Mouse (Mus musculus) E14TG2a.4 (cell line): Measurements from ENCODE around the gene Lemd1.

Experiments
- H3K27me3 ChIP-seq: 2 replicates; pipeline ENCODE4 v1.6.1; 2014; ENCODE audit warnings: low read length, control low read depth; ENCODE audit not compliant: insufficient read depth
- H3K36me3 ChIP-seq: 2 replicates; pipeline ENCODE4 v1.6.1; 2014; ENCODE audit warnings: low read length, control low read depth; ENCODE audit not compliant: insufficient read depth
- H3K4me1 ChIP-seq: replicated peaks from 2 replicates; pipeline ENCODE4 v1.6.1; 2014; ENCODE audit warnings: low read depth, low read length, control low read depth
- H3K4me3 ChIP-seq: replicated peaks from 2 replicates; pipeline ENCODE4 v1.5.1; 2014; ENCODE audit warnings: mild to moderate bottlenecking, low read length
- H3K9me3 ChIP-seq: 2 replicates; pipeline ENCODE4 v1.6.1; 2014; ENCODE audit warnings: low read length, control low read depth
- CTCF ChIP-seq: conservative IDR thresholded peaks from 2 replicates; pipeline ENCODE4 v1.5.1; 2014; ENCODE audit warnings: low read length
- NANOG ChIP-seq: IDR thresholded peaks from 2 replicates; pipeline ENCODE4 v1.6.1; 2014; ENCODE audit warnings: borderline replicate concordance, low read length, mixed read lengths
- POU5F1 ChIP-seq: IDR thresholded peaks from 2 replicates; pipeline ENCODE4 v1.6.1; 2014; ENCODE audit warnings: low read length, borderline replicate concordance

The Lemd1 gene

GRCm38 (mm10) chr1:132234757-132235273, 43.6 kb downstream of the Lemd1 start:
- peaks cover 67% of the 10 kb centered on the region for H3K4me1 ChIP-seq
- peaks cover 6% of the 10 kb centered on the region; the same call in 1 of the 2 replicates for H3K27me3 ChIP-seq
- H3K36me3 ChIP-seq: no peaks in the 10 kb centered on the region
- no peak overlapping the region for H3K4me3 ChIP-seq
- TF ChIP-seq CTCF (no peak), POU5F1 (no peak), NANOG (no peak)
- H3K9me3 ChIP-seq: no peaks in the 10 kb centered on the region

DNA sequence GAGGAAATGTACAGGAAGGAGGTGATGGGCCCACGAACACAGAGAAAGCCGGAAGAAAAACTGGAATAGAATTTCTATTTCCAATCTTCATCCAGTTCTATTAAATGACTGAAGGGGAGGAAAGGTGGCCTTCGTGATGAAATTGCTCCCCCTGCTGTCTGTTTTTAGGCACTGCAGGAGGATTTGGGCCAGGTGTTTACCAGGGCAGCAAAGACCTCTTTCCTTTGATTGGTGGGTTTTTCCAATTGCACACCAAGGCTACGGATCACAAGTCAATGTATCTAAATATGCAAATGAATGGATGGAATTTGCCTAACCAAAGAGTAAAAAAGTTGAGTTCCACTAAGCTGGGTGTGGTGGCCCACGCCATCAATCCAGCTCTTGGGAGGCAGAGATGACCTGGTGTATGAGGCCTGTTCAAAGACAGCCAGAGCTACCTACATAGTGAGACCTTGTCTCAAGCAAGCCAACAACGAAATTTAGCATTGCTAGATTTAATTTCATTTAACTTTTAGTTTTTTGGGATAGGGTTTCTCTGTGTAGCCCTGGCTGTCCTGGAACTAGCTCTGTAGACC, 46.4 kb downstream of the Lemd1 start:
- H3K9me3 ChIP-seq: no peaks in the 10 kb centered on the region
- H3K4me3 ChIP-seq: no peak overlapping the region
- peaks cover 6% of the 10 kb centered on the region for H3K27me3 ChIP-seq
- peaks cover 53% of the 10 kb centered on the region for H3K4me1 ChIP-seq
- no peaks in the 10 kb centered on the region for H3K36me3 ChIP-seq
- TF ChIP-seq CTCF: peak; percentile 95
- TF ChIP-seq POU5F1: no peak

DNA sequence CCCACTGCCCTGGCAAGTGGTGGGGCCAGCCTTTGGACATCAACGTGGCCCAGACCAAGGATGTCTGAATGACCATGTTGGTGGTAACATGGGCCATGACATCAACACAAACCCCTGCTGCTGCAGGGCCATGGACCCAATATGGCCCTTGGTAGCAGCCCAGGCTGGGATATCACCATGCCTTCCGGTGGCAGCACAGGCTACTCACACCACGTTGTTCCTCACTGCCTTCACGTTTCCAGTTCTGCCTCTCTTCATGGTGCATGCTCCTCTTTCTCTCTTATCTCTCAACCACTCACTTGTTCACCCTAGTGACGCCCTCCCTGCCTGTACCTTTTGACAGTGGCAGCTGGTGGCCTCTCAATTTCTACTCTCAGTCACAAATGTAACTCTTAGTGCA, 53.8 kb downstream of the Lemd1 start:
- Histone ChIP-seq H3K4me3 (no peak overlapping the region), H3K9me3 (no peaks in the 10 kb centered on the region), H3K4me1 (peaks cover 4% of the 10 kb centered on the region; the same call in 1 of the 2 replicates), H3K36me3 (no peaks in the 10 kb centered on the region), H3K27me3 (no peaks in the 10 kb centered on the region; the same call in 1 of the 2 replicates)
- no peak for TF ChIP-seq POU5F1

DNA sequence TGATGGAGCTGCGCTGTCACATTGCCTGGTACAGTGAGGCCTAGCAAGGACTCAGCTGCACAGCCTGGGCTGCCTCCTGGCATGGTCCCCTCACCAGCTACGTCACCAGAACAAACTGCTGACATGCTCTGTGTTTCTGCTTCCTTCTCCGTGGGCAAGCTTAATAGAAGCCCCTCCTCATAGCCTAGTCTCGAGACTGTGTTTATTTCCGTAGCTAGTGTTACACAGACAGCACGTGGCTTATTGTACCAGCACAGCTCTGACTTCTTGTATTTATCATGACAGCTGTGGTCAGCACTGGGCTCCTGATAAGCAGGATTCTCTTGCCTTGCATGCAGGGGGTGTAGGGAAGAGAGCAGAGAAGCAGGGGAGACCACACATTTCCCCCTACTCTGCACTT, 54.9 kb downstream of the Lemd1 start:
- H3K4me1 ChIP-seq: peaks cover 4% of the 10 kb centered on the region; the same call in 1 of the 2 replicates
- no peak for TF ChIP-seq CTCF
- no peak for TF ChIP-seq NANOG
- TF ChIP-seq POU5F1: no peak

GRCm38 (mm10) chr1:132246641-132247040, 55.4 kb downstream of the Lemd1 start:
- Histone ChIP-seq H3K9me3 (no peaks in the 10 kb centered on the region), H3K27me3 (no peaks in the 10 kb centered on the region; the same call in 1 of the 2 replicates), H3K4me3 (no peak overlapping the region), H3K4me1 (peaks cover under 1% of the 10 kb centered on the region; the same call in 1 of the 2 replicates), H3K36me3 (no peaks in the 10 kb centered on the region)
- TF ChIP-seq CTCF: 0 out of 2 replicates have a peak, but pooled peaks have one; percentile 2
- no peak for TF ChIP-seq NANOG
- no peak for TF ChIP-seq POU5F1

More for the DNA sequence above, 54.9 kb downstream of the Lemd1 start:
- H3K9me3 ChIP-seq: no peaks in the 10 kb centered on the region
- H3K27me3 ChIP-seq: no peaks in the 10 kb centered on the region; the same call in 1 of the 2 replicates
- H3K36me3 ChIP-seq: no peaks in the 10 kb centered on the region
- H3K4me3 ChIP-seq: no peak overlapping the region

DNA sequence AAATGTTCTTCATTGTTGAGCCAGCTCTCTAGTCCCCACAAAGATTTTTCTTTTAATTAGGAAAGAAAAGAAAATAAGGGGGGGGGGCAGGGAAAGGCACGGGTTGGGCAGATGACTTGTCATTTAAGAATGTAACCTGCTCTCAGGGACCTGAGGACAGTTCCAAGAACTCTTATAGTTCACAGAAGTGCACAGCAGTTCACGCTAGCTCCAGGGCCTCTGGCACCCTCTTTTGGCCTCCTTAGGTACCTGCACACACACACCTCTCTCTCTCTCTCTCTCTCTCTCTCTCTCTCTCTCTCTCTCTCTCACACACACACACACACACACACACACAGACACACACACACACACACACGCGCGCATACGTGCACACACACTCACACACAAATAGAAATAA, 63.2 kb downstream of the Lemd1 start:
- H3K27me3 ChIP-seq: no peaks in the 10 kb centered on the region
- no peaks in the 10 kb centered on the region for H3K36me3 ChIP-seq
- peaks cover 39% of the 10 kb centered on the region for H3K4me1 ChIP-seq
- no peaks in the 10 kb centered on the region for H3K9me3 ChIP-seq
- TF ChIP-seq CTCF (peak; percentile 28), POU5F1 (no peak), NANOG (no peak)
- no peak overlapping the region for H3K4me3 ChIP-seq

DNA sequence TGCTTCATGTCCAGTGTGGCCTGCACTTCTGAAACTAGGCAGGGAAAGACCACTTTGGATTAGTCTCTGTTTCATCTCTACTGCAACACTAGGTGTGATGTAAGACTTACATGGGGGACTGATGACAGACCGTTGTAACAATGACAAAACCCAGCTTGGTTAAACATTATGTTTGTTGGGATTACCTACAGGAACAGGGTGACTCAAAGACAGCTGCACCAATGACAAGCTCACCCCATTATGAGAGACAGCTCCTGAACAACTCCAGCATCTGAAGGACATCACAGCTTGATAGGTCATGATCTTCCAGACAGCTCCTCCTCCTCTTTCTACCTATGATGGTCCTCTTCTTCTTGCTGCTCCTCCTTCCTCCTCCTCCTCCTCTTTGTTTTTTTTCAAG, 69.1 kb downstream of the Lemd1 start:
- no peaks in the 10 kb centered on the region for H3K36me3 ChIP-seq
- no peaks in the 10 kb centered on the region for H3K9me3 ChIP-seq
- no peaks in the 10 kb centered on the region for H3K27me3 ChIP-seq
- H3K4me3 ChIP-seq: no peak overlapping the region
- TF ChIP-seq CTCF (no peak), POU5F1 (no peak), NANOG (no peak)
- peaks cover 67% of the 10 kb centered on the region for H3K4me1 ChIP-seq

DNA sequence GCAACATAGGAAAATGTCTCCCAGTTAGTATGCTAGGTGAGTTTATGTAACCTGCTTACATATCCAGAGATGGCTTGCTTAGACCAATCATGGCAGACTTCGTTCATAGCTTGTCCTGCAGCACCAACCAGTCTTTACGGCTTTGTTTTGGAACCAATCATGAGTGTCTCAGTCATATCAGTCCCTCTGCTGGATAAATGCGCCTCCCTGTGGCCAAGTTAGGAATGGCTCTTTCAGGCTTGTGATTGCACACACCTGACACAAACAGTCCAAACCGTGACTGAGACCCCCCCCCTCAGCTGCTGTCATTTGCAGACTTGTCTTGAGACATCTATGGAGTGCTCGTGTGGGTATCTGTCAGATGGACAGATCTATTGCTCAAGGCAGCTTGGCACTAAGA, 69.8 kb downstream of the Lemd1 start:
- TF ChIP-seq NANOG (no peak), CTCF (peak; percentile 85), POU5F1 (no peak)
- Histone ChIP-seq H3K36me3 (no peaks in the 10 kb centered on the region), H3K27me3 (no peaks in the 10 kb centered on the region), H3K9me3 (no peaks in the 10 kb centered on the region), H3K4me3 (no peak overlapping the region), H3K4me1 (peaks cover 69% of the 10 kb centered on the region)

- TF ChIP-seq CTCF (no peak), NANOG (no peak), POU5F1 (no peak)
- H3K4me3 ChIP-seq: peak overlapping the region; percentile 37
- no peaks in the 10 kb centered on the region for H3K27me3 ChIP-seq
- H3K9me3 ChIP-seq: no peaks in the 10 kb centered on the region
- H3K36me3 ChIP-seq: no peaks in the 10 kb centered on the region
- peaks cover 80% of the 10 kb centered on the region for H3K4me1 ChIP-seq
These were observed 72.4 kb downstream of the Lemd1 start for GRCm38 (mm10) chr1:132263618-132264017.
